Mouse (Mus musculus): ENCODE results near the gene Pik3r6.

Pik3r6 gene

GRCm38 (mm10) chr11:68583225-68583624 lies 80.4 kb downstream of the Pik3r6 start:
- DNase-seq (ENCODE audit: inconsistent ontology term) = no peak

- DNase-seq (ENCODE audit: inconsistent ontology term) = no peak
Observed at GRCm38 (mm10) chr11:68583906-68584480, 81.2 kb downstream of the Pik3r6 start.

- DNase-seq (ENCODE audit: inconsistent ontology term) = no peak
Observed at GRCm38 (mm10) chr11:68585890-68586289, 83.1 kb downstream of the Pik3r6 start.

- DNase-seq (ENCODE audit: inconsistent ontology term) = no peak
Observed at GRCm38 (mm10) chr11:68586721-68587120, 83.9 kb downstream of the Pik3r6 start, which contains the start of gene Ccdc42. TSS of gene Ccdc42 (plus strand) at chr11:68587021.

- peak; percentile 49 for DNase-seq (ENCODE audit: inconsistent ontology term)
Observed at GRCm38 (mm10) chr11:68589055-68589809, 86.4 kb downstream of the Pik3r6 start.

GRCm38 (mm10) chr11:68591708-68592107 lies 88.9 kb downstream of the Pik3r6 start:
- DNase-seq (ENCODE audit: inconsistent ontology term) = no peak

- DNase-seq (ENCODE audit: inconsistent ontology term) = no peak
Observed at GRCm38 (mm10) chr11:68593247-68593646, 90.4 kb downstream of the Pik3r6 start.

GRCm38 (mm10) chr11:68597912-68598311 lies 95.1 kb downstream of the Pik3r6 start:
- DNase-seq (ENCODE audit: inconsistent ontology term) = no peak

- DNase-seq (ENCODE audit: inconsistent ontology term) = no peak
Observed at GRCm38 (mm10) chr11:68600551-68601021, 97.8 kb downstream of the Pik3r6 start.

- DNase-seq (ENCODE audit: inconsistent ontology term) = no peak
Observed at GRCm38 (mm10) chr11:68601486-68601991, 98.7 kb downstream of the Pik3r6 start.
